In genomic region chrX:153359331-153360215, GRCm38 (mm10) we compare ENCODE assay signal across 7 mouse cellular contexts.
DNase-seq lines count a peak whose midpoint lies in the region; ATAC-seq and TF ChIP-seq lines count a peak whose summit lies in the region.

No protein-coding gene starts in this region.

- 11% methylated on average over 43 of the region's 43 CpGs for WGBS in intestine, embryonic 16.5 days
- WGBS in limb, embryonic 14.5 days = 22% methylated on average over 40 of the region's 43 CpGs
- 18% methylated on average over 42 of the region's 43 CpGs for WGBS in midbrain, embryonic 13.5 days
- 10% methylated on average over 43 of the region's 43 CpGs for WGBS in small intestine, adult 2 months

- no peaks in the 10 kb centered on the region for H3K27me3 ChIP-seq in intestine, embryonic 16.5 days (replicated peaks; ENCODE audit: control insufficient read depth, insufficient read depth, low read length)
- H3K27me3 ChIP-seq in limb, embryonic 14.5 days (ENCODE audit: control insufficient read depth, insufficient read depth, low read length) = no peaks in the 10 kb centered on the region
- no peaks in the 10 kb centered on the region for H3K27me3 ChIP-seq in midbrain, embryonic 13.5 days
- no peaks in the 10 kb centered on the region; the same call in 1 of the 2 replicates for H3K27me3 ChIP-seq in small intestine, adult 2 months (ENCODE audit: control insufficient read depth, insufficient read depth, low read length)

- H3K27ac ChIP-seq in intestine, embryonic 16.5 days (ENCODE audit: low read length) = no peak overlapping the region
- no peak overlapping the region for H3K27ac ChIP-seq in limb, embryonic 14.5 days (replicated peaks; ENCODE audit: low read depth, low read length)
- H3K27ac ChIP-seq in midbrain, embryonic 13.5 days = peak overlapping the region; percentile 1; the same call in 1 of the 2 replicates
- H3K27ac ChIP-seq in small intestine, adult 2 months (ENCODE audit: insufficient read depth, low read depth, low read length) = no peak overlapping the region

- peak overlapping the region; percentile 51 for H3K4me3 ChIP-seq in intestine, embryonic 16.5 days (ENCODE audit: low read length)
- peak overlapping the region; percentile 42 for H3K4me3 ChIP-seq in limb, embryonic 14.5 days (replicated peaks; ENCODE audit: low read length)
- H3K4me3 ChIP-seq in midbrain, embryonic 13.5 days (replicated peaks) = peak overlapping the region; percentile 43
- peak overlapping the region; percentile 67 for H3K4me3 ChIP-seq in small intestine, adult 2 months (ENCODE audit: low read depth, low read length)

- no peaks in the 10 kb centered on the region for H3K4me1 ChIP-seq in intestine, embryonic 16.5 days (ENCODE audit: control insufficient read depth, insufficient read depth, low read length)
- H3K4me1 ChIP-seq in limb, embryonic 14.5 days (ENCODE audit: control insufficient read depth, insufficient read depth, low read length) = no peaks in the 10 kb centered on the region
- H3K4me1 ChIP-seq in midbrain, embryonic 13.5 days (replicated peaks) = 0 out of 2 replicates have a peak, but pooled peaks cover 5% of the 10 kb centered on the region
- peaks cover 4% of the 10 kb centered on the region; the same call in 1 of the 2 replicates for H3K4me1 ChIP-seq in small intestine, adult 2 months (ENCODE audit: control insufficient read depth, insufficient read depth, insufficient read length, low read length)

- peak overlapping the region; percentile 81 for H3K4me2 ChIP-seq in intestine, embryonic 16.5 days (ENCODE audit: low read depth, low read length)
- peak overlapping the region; percentile 59 for H3K4me2 ChIP-seq in limb, embryonic 14.5 days (replicated peaks; ENCODE audit: low read depth, low read length, severe bottlenecking)
- H3K4me2 ChIP-seq in midbrain, embryonic 13.5 days (replicated peaks) = peak overlapping the region; percentile 59

- TF ChIP-seq POLR2A in limb, embryonic 14.5 days (IDR thresholded peaks at IDR 0.05; ENCODE audit: borderline replicate concordance, extremely low read depth, insufficient read depth, insufficient read length) = no peak
- no peak for TF ChIP-seq POLR2A in small intestine, adult 2 months (IDR thresholded peaks at IDR 0.05; ENCODE audit: low read depth, low read length)

- intact Hi-C loops in gastrocnemius, postnatal 36 days (cut with DNase I) = loop anchor here (10.0 kb wide), 1 partner anchor 205 kb away; no protein-coding TSS in a partner anchor

- H3K9me3 ChIP-seq in intestine, embryonic 16.5 days (ENCODE audit: control insufficient read depth, low read length) = no peaks in the 10 kb centered on the region
- no peaks in the 10 kb centered on the region for H3K9me3 ChIP-seq in limb, embryonic 14.5 days (ENCODE audit: control insufficient read depth, low read length)
- no peaks in the 10 kb centered on the region for H3K9me3 ChIP-seq in midbrain, embryonic 13.5 days

- H3K36me3 ChIP-seq in intestine, embryonic 16.5 days (ENCODE audit: control insufficient read depth, insufficient read depth, low read length) = no peaks in the 10 kb centered on the region
- no peaks in the 10 kb centered on the region for H3K36me3 ChIP-seq in limb, embryonic 14.5 days (ENCODE audit: control insufficient read depth, insufficient read depth, low read length)
- no peaks in the 10 kb centered on the region for H3K36me3 ChIP-seq in midbrain, embryonic 13.5 days
- no peaks in the 10 kb centered on the region for H3K36me3 ChIP-seq in small intestine, adult 2 months (ENCODE audit: control insufficient read depth, insufficient read depth, low read length)

- DNase-seq in adrenal gland, postnatal 10 days = peak; percentile 23
- DNase-seq in embryo, embryonic 10 days (ENCODE audit: low spot score) = peak; percentile 6
- peak; percentile 7 to 10 for DNase-seq in gastrocnemius, postnatal 36 days
- peak; percentile 23 for DNase-seq in limb, embryonic 14.5 days (ENCODE audit: low spot score)

- H3K9ac ChIP-seq in intestine, embryonic 16.5 days (ENCODE audit: low read depth, low read length) = peak overlapping the region; percentile 36
- H3K9ac ChIP-seq in limb, embryonic 14.5 days (ENCODE audit: low read depth, low read length, severe bottlenecking) = peak overlapping the region; percentile 52
- H3K9ac ChIP-seq in midbrain, embryonic 13.5 days (replicated peaks) = peak overlapping the region; percentile 55

- ATAC-seq in intestine, embryonic 16.5 days = peak; percentile 86
- peak; percentile 77 for ATAC-seq in limb, embryonic 14.5 days (ENCODE audit: low FRiP score, low read depth)
- peak; percentile 83 for ATAC-seq in midbrain, embryonic 13.5 days

- no peak for TF ChIP-seq CTCF in small intestine, adult 2 months (IDR thresholded peaks at IDR 0.05; ENCODE audit: extremely low read depth, insufficient read length, insufficient replicate concordance, low read depth, low read length)
